Mouse (Mus musculus): Measurements from ENCODE around the gene Slc39a10.
"Not testable (repeated sequence)": the region's sequence is repeated elsewhere in the genome, so short reads cannot be mapped to it uniquely, and the experiment has no call there.

Gene Slc39a10

GRCm38 (mm10) chr1:46769318-46769717 lies 123.3 kb downstream of the Slc39a10 start:
- not testable (repeated sequence) for DNase-seq

GRCm38 (mm10) chr1:46764600-46764999 lies 128.1 kb downstream of the Slc39a10 start:
- not testable (repeated sequence) for DNase-seq

Data from thymus, postnatal 4 days (tissue).